Mouse (Mus musculus) heart, embryonic 14.5 days (tissue): ENCODE measurements around the gene Gm13128. TPM values are rescaled to one million over a fixed set of nuclear protein-coding genes. Genes with fewer than 3 reads are reported as not detected.

Source experiments
- polyA plus RNA-seq: library from polyadenylated mRNA; unstranded; fragments of >200 nt; fragmentation: Nextera tagmentation; extraction: Ambion mirVana; gene quantifications from 2 replicates; pipeline ENCODE4 v1.2.1, GENCODE M21; 2014

Gene Gm13128
- polyA plus RNA-seq, 1 experiment from 2014 or later = not detected

Other genes starting within 250 kb of the Gm13128 start
- not detected in 2 replicates for gene Gm13102, start 223.8 kb upstream of the Gm13128 start, polyA plus RNA-seq
- not detected in 2 replicates for gene Oog3, start 167.6 kb upstream of the Gm13128 start, polyA plus RNA-seq
- not detected in 2 replicates for gene Oog2, start 139.5 kb upstream of the Gm13128 start, polyA plus RNA-seq
- not detected in 2 replicates for gene C87977, start 116.9 kb upstream of the Gm13128 start, polyA plus RNA-seq
- not detected in 2 replicates for gene Pramel5, start 49.8 kb upstream of the Gm13128 start, polyA plus RNA-seq
- not detected in 2 replicates for gene Gm13119, start 27.7 kb downstream of the Gm13128 start, polyA plus RNA-seq
- gene Pramef20, start 47.7 kb downstream of the Gm13128 start, polyA plus RNA-seq = not detected in 2 replicates
- gene Pramef12, start 78.2 kb downstream of the Gm13128 start, polyA plus RNA-seq = not detected in 2 replicates
- not detected in 2 replicates for gene 1700012P22Rik, start 108.5 kb downstream of the Gm13128 start, polyA plus RNA-seq
- not detected in 2 replicates for gene Gm9944, start 123.1 kb downstream of the Gm13128 start, polyA plus RNA-seq
- not detected in 2 replicates for gene Aadacl3, start 133.5 kb downstream of the Gm13128 start, polyA plus RNA-seq
- not detected in 2 replicates for gene 9430007A20Rik, start 189.6 kb downstream of the Gm13128 start, polyA plus RNA-seq
- gene Gm13124, start 234.9 kb downstream of the Gm13128 start, polyA plus RNA-seq = not detected in 2 replicates